Comparison of ENCODE assay signal across 9 mouse cellular contexts in the genomic region with DNA sequence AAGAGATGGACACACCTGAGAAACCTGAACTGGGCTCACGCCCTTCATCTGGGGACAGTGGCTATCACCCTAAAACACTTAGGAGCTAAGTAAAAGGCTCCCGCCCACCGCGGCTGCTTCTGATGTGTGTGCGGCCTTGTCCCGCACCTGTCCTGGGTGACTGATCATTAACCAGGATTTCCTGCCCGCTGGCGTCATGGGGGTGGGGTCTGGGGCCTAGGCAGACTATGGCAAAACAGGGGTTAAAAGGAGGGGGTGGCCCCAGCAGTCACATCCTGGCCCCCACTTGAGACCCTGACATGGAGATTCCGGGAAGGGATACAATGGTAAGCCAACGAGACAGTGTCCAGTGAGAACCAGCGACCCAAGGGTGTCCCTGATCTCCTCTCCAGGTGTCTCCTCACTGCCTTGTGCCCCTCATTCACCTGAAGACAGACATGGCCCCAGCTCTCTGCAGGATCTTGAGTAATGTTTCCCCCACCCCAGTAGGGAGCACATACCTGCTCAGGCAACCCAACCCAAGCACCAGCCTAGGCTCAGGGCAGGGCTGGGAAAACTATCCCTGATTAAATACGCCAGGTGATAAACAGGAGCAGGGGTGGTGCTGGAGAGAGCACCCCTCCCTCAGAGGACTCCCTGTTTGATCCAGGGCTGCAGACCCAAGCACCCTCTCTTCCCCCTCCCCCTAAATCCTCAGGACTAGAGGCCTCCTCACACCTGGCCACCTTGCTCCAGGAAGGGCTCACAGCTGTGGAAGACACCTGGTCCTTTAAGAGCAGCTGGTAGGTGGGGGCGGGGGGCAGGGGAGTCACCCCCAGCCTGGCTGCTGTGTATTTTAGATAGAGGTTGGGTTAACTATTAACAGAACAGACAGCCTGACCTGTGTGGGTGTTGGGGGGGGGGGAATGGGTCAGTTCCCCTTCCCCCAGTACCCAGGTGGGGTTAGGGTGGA. TPM values are rescaled to one million over a fixed set of nuclear protein-coding genes. Genes with fewer than 3 reads are reported as not detected.
DNase-seq lines count a peak whose midpoint lies in the region; ATAC-seq and TF ChIP-seq lines count a peak whose summit lies in the region.
"Had no signal": no experiment of that assay in that cellular context is flagged by ENCODE, and none has a peak within 500 bp of the region (broad histone marks: within the 10 kb centered on the region; RNA-seq: fewer than 3 reads in every experiment).

No protein-coding gene starts in this region.

- no peaks in the 10 kb centered on the region for H3K27me3 ChIP-seq in cerebellum, adult 2 months (ENCODE audit: control insufficient read depth, insufficient read depth, low read length)
- H3K27me3 ChIP-seq in lung, embryonic 16.5 days (ENCODE audit: control insufficient read depth, insufficient read depth, low read depth, low read length) = no peaks in the 10 kb centered on the region
- H3K27me3 ChIP-seq in limb, embryonic 10.5 days (ENCODE audit: low read depth, poor library complexity, severe bottlenecking) = no peaks in the 10 kb centered on the region
- no peaks in the 10 kb centered on the region for H3K27me3 ChIP-seq in stomach, embryonic 14.5 days (ENCODE audit: control insufficient read depth, insufficient read depth, low read length)

- H3K4me2 ChIP-seq in lung, embryonic 16.5 days (ENCODE audit: low read depth, low read length) = peak overlapping the region; percentile 37
- peak overlapping the region; percentile 27 for H3K4me2 ChIP-seq in stomach, embryonic 14.5 days (replicated peaks; ENCODE audit: low read depth, low read length)

- WGBS in cerebellum, adult 2 months = 81% methylated on average over 13 of the region's 13 CpGs
- WGBS in lung, embryonic 16.5 days = 47% methylated on average over 13 of the region's 13 CpGs
- 61% methylated on average over 13 of the region's 13 CpGs for WGBS in lung, adult 2 months
- 79% methylated on average over 13 of the region's 13 CpGs for WGBS in limb, embryonic 10.5 days
- 55% methylated on average over 13 of the region's 13 CpGs for WGBS in stomach, embryonic 14.5 days

- peaks cover 12% of the 10 kb centered on the region for H3K4me1 ChIP-seq in cerebellum, adult 2 months (ENCODE audit: control insufficient read depth, insufficient read depth, low read length)
- H3K4me1 ChIP-seq in lung, embryonic 16.5 days (replicated peaks; ENCODE audit: control insufficient read depth, insufficient read depth, low read length) = peaks cover 41% of the 10 kb centered on the region
- H3K4me1 ChIP-seq in lung, adult 2 months (ENCODE audit: control insufficient read depth, insufficient read depth, low read length) = peaks cover 9% of the 10 kb centered on the region
- peaks cover 60% of the 10 kb centered on the region for H3K4me1 ChIP-seq in limb, embryonic 10.5 days
- peaks cover 34% of the 10 kb centered on the region for H3K4me1 ChIP-seq in stomach, embryonic 14.5 days (ENCODE audit: control insufficient read depth, insufficient read depth, low read length)

- no peaks in the 10 kb centered on the region for H3K9me3 ChIP-seq in lung, embryonic 16.5 days (ENCODE audit: control insufficient read depth, low read length)
- H3K9me3 ChIP-seq in limb, embryonic 10.5 days (replicated peaks) = no peaks in the 10 kb centered on the region
- H3K9me3 ChIP-seq in stomach, embryonic 14.5 days (ENCODE audit: control insufficient read depth, low read depth, low read length) = no peaks in the 10 kb centered on the region

- TF ChIP-seq CTCF in cerebellum, adult 2 months (IDR thresholded peaks at IDR 0.05; ENCODE audit: borderline replicate concordance, insufficient read depth, low read depth, low read length) = no peak
- TF ChIP-seq CTCF in lung, adult 2 months (IDR thresholded peaks at IDR 0.05; ENCODE audit: insufficient read depth, low read length) = no peak

- no peak overlapping the region for H3K27ac ChIP-seq in cerebellum, adult 2 months (ENCODE audit: insufficient read depth, low read length)
- H3K27ac ChIP-seq in lung, embryonic 16.5 days (ENCODE audit: low read length) = peak overlapping the region; percentile 50
- 0 out of 2 replicates have a peak overlapping the region, but pooled peaks have one; percentile 14 for H3K27ac ChIP-seq in limb, embryonic 10.5 days
- H3K27ac ChIP-seq in stomach, embryonic 14.5 days (ENCODE audit: low read length) = peak overlapping the region; percentile 71; the same call in 1 of the 2 replicates

- H3K9ac ChIP-seq in lung, embryonic 16.5 days (ENCODE audit: low read length) = peak overlapping the region; percentile 50
- H3K9ac ChIP-seq in stomach, embryonic 14.5 days (replicated peaks; ENCODE audit: low read depth, low read length) = no peak overlapping the region

- peak; percentile 20 to 24 for DNase-seq in cerebellum, adult 2 months
- DNase-seq in cerebellum, postnatal 4 days (ENCODE audit: low spot score in 2 of 2) = no peak
- no peak for DNase-seq in lung, adult 2 months
- DNase-seq in limb, embryonic 10.5 days (ENCODE audit: low spot score) = peak; percentile 29

- peaks cover 9% of the 10 kb centered on the region for H3K36me3 ChIP-seq in lung, embryonic 16.5 days (ENCODE audit: control insufficient read depth, insufficient read depth, low read length)
- H3K36me3 ChIP-seq in limb, embryonic 10.5 days = peaks cover 34% of the 10 kb centered on the region
- peaks cover 21% of the 10 kb centered on the region for H3K36me3 ChIP-seq in stomach, embryonic 14.5 days (ENCODE audit: control insufficient read depth, insufficient read depth, low read length)

- no peak for ATAC-seq in lung, embryonic 16.5 days (ENCODE audit: low read depth)
- ATAC-seq in stomach, embryonic 14.5 days (ENCODE audit: insufficient number of reproducible peaks, insufficient read depth, low FRiP score, low read depth) = peak; percentile 70
- ATAC-seq in inflammation-experienced regulatory T-cells, adult 6 months = no peak
- ATAC-seq in frontal cortex, adult (ENCODE audit: low TSS enrichment) = no peak

- H3K4me3 ChIP-seq in cerebellum, adult 2 months (replicated peaks; ENCODE audit: insufficient read depth, low read depth, low read length) = no peak overlapping the region
- H3K4me3 ChIP-seq in lung, embryonic 16.5 days (ENCODE audit: low read length) = no peak overlapping the region
- no peak overlapping the region for H3K4me3 ChIP-seq in lung, adult 2 months (replicated peaks; ENCODE audit: extremely low read depth, low read depth, low read length)
- peak overlapping the region; percentile 94; the same call in 1 of the 2 replicates for H3K4me3 ChIP-seq in limb, embryonic 10.5 days
- H3K4me3 ChIP-seq in stomach, embryonic 14.5 days (ENCODE audit: low read depth, low read length) = no peak overlapping the region

- TF ChIP-seq POLR2A in cerebellum, adult 2 months (IDR thresholded peaks at IDR 0.05; ENCODE audit: borderline replicate concordance, insufficient read depth, low read length) = no peak
- no peak for TF ChIP-seq POLR2A in lung, adult 2 months (IDR thresholded peaks at IDR 0.05; ENCODE audit: borderline replicate concordance, extremely low read depth, low read depth, low read length)

RNA-seq across cellular contexts. Expression of a gene that starts 3.5 kb away (rescaled TPM):
- polyA plus RNA-seq in cerebellum, adult 2 months (2012; rRNA removed) = 37.7 and 41.5 TPM in 2 replicates
- 16.0 and 16.5 TPM in 2 replicates for polyA plus RNA-seq in lung, embryonic 16.5 days (2015; fragmentation: Nextera tagmentation; extraction: Ambion mirVana)
- 34.7 and 39.9 TPM in 2 replicates for polyA plus RNA-seq in lung, adult 2 months (2012; rRNA removed)
- 30.8 and 34.4 TPM in 2 replicates for polyA plus RNA-seq in limb, embryonic 10.5 days (2016; fragmentation: Nextera tagmentation; extraction: Ambion mirVana)
- polyA plus RNA-seq in stomach, embryonic 14.5 days (2014; fragmentation: Nextera tagmentation; extraction: Ambion mirVana) = 22.7 and 25.5 TPM in 2 replicates
- 1 to 10 TPM; 1.1 to 2.6 (median 1.9) TPM for polyA plus RNA-seq in inflammation-experienced regulatory T-cells, adult 6 months (2017; shearing (Covaris generic))

RNA-seq across cellular contexts. Expression of a gene that starts 16.0 kb away (rescaled TPM):
- polyA plus RNA-seq in cerebellum, adult 2 months (2012; rRNA removed) = not detected in 2 replicates
- polyA plus RNA-seq in lung, embryonic 16.5 days (2015; fragmentation: Nextera tagmentation; extraction: Ambion mirVana) = 2.3 TPM in 2 replicates
- polyA plus RNA-seq in lung, adult 2 months (2012; rRNA removed) = 0.39 and 0.60 TPM in 2 replicates
- polyA plus RNA-seq in limb, embryonic 10.5 days (2016; fragmentation: Nextera tagmentation; extraction: Ambion mirVana) = not detected in 2 replicates
- polyA plus RNA-seq in stomach, embryonic 14.5 days (2014; fragmentation: Nextera tagmentation; extraction: Ambion mirVana) = 14.8 and 15.3 TPM in 2 replicates
- not detected for polyA plus RNA-seq in inflammation-experienced regulatory T-cells, adult 6 months (2017; shearing (Covaris generic))
- polyA plus RNA-seq: brain, embryonic 14.5 days had no signal

RNA-seq across cellular contexts. Expression of a gene that starts 16.3 kb away (rescaled TPM):
- polyA plus RNA-seq in cerebellum, adult 2 months (2012; rRNA removed) = 52.6 and 55.3 TPM in 2 replicates
- 2.1 and 2.8 TPM in 2 replicates for polyA plus RNA-seq in lung, embryonic 16.5 days (2015; fragmentation: Nextera tagmentation; extraction: Ambion mirVana)
- 7.2 and 10.2 TPM in 2 replicates for polyA plus RNA-seq in lung, adult 2 months (2012; rRNA removed)
- 3.4 and 4.0 TPM in 2 replicates for polyA plus RNA-seq in limb, embryonic 10.5 days (2016; fragmentation: Nextera tagmentation; extraction: Ambion mirVana)
- 3.0 and 3.5 TPM in 2 replicates for polyA plus RNA-seq in stomach, embryonic 14.5 days (2014; fragmentation: Nextera tagmentation; extraction: Ambion mirVana)
- 1 to 10 TPM; 2.1 to 2.7 (median 2.6) TPM for polyA plus RNA-seq in inflammation-experienced regulatory T-cells, adult 6 months (2017; shearing (Covaris generic))

RNA-seq across cellular contexts. Expression of a gene that starts 16.9 kb away (rescaled TPM):
- 112 and 113 TPM in 2 replicates for polyA plus RNA-seq in cerebellum, adult 2 months (2012; rRNA removed)
- 27.4 and 27.5 TPM in 2 replicates for polyA plus RNA-seq in lung, embryonic 16.5 days (2015; fragmentation: Nextera tagmentation; extraction: Ambion mirVana)
- polyA plus RNA-seq in lung, adult 2 months (2012; rRNA removed) = 69.3 and 76.1 TPM in 2 replicates
- polyA plus RNA-seq in limb, embryonic 10.5 days (2016; fragmentation: Nextera tagmentation; extraction: Ambion mirVana) = 50.4 and 54.6 TPM in 2 replicates
- polyA plus RNA-seq in stomach, embryonic 14.5 days (2014; fragmentation: Nextera tagmentation; extraction: Ambion mirVana) = 21.7 and 23.7 TPM in 2 replicates
- 10 to 100 TPM in 1 of 3 experiments, 1 to 10 TPM in 2; 8.2 to 12.2 (median 9.2) TPM for polyA plus RNA-seq in inflammation-experienced regulatory T-cells, adult 6 months (2017; shearing (Covaris generic))

RNA-seq across cellular contexts. Expression of a gene that starts 20.1 kb away (rescaled TPM):
- polyA plus RNA-seq in cerebellum, adult 2 months (2012; rRNA removed) = 2.0 and 2.7 TPM in 2 replicates
- not detected in 2 replicates for polyA plus RNA-seq in lung, embryonic 16.5 days (2015; fragmentation: Nextera tagmentation; extraction: Ambion mirVana)
- polyA plus RNA-seq in lung, adult 2 months (2012; rRNA removed) = 0.07 and 0.09 TPM in 2 replicates
- polyA plus RNA-seq in limb, embryonic 10.5 days (2016; fragmentation: Nextera tagmentation; extraction: Ambion mirVana) = not detected in 2 replicates
- not detected in 2 replicates for polyA plus RNA-seq in stomach, embryonic 14.5 days (2014; fragmentation: Nextera tagmentation; extraction: Ambion mirVana)
- polyA plus RNA-seq in inflammation-experienced regulatory T-cells, adult 6 months (2017; shearing (Covaris generic)) = not detected

Comparison
In these comparisons a context has a peak if more than half of its experiments do, and no peak if none do; other contexts are left out.
1. DNase-seq: peak in cerebellum, adult 2 months (2 of 2) and limb, embryonic 10.5 days (single experiment); none in cerebellum, postnatal 4 days (0 of 2) and lung, adult 2 months (single experiment).